26 mouse cellular contexts compared by ENCODE assay signal in genomic region chr17:62962292-62962618, GRCm38 (mm10).
DNase-seq lines count a peak whose midpoint lies in the region; ATAC-seq and TF ChIP-seq lines count a peak whose summit lies in the region.
"Had no signal": no experiment of that assay in that cellular context is flagged by ENCODE, and none has a peak within 500 bp of the region (broad histone marks: within the 10 kb centered on the region; RNA-seq: fewer than 3 reads in every experiment).

No protein-coding gene starts in this region.

- WGBS in embryonic facial prominence, embryonic 12.5 days, result 36% methylated on average over 3 of the region's 3 CpGs
- 89% methylated on average over 3 of the region's 3 CpGs for WGBS in limb, embryonic 10.5 days

- H3K4me1 ChIP-seq in embryonic facial prominence, embryonic 12.5 days, result peaks cover 30% of the 10 kb centered on the region
- peaks cover 37% of the 10 kb centered on the region for H3K4me1 ChIP-seq in limb, embryonic 10.5 days
- H3K4me1 ChIP-seq: liver, embryonic 15.5 days had no signal

- H3K27me3 ChIP-seq in embryonic facial prominence, embryonic 12.5 days, result no peaks in the 10 kb centered on the region
- H3K27me3 ChIP-seq in limb, embryonic 10.5 days (ENCODE audit: low read depth, poor library complexity, severe bottlenecking), result no peaks in the 10 kb centered on the region
- H3K27me3 ChIP-seq: forebrain, embryonic 12.5 days; heart, embryonic 13.5 days; liver, embryonic 15.5 days; neural tube, embryonic 15.5 days; Patski; stomach, embryonic 15.5 days had no signal

- no peak for ATAC-seq in embryonic facial prominence, embryonic 12.5 days (ENCODE audit: insufficient number of reproducible peaks, insufficient read depth, low FRiP score, low TSS enrichment)
- ATAC-seq: intestine, postnatal 0 days; Patski had no signal

- TF ChIP-seq CTCF in gastrocnemius, adult 2 months (IDR thresholded peaks at IDR 0.05), result no peak

- H3K27ac ChIP-seq in gastrocnemius, adult 2 months, result no peak overlapping the region
- H3K27ac ChIP-seq in embryonic facial prominence, embryonic 12.5 days, result peak overlapping the region; percentile 64
- H3K27ac ChIP-seq in limb, embryonic 10.5 days, result peak overlapping the region; percentile 76; the same call in 1 of the 2 replicates
- H3K27ac ChIP-seq: forebrain, embryonic 12.5 days; heart, embryonic 13.5 days; hindbrain, embryonic 14.5 days; liver, embryonic 15.5 days; macrophage; neural tube, embryonic 15.5 days; stomach, embryonic 15.5 days had no signal

- intact Hi-C loops in gastrocnemius, adult 2 months (cut with DNase I), result no loop called here
- intact Hi-C loops in gastrocnemius, postnatal 36 days (cut with DNase I), result no loop called here

- H3K36me3 ChIP-seq in embryonic facial prominence, embryonic 12.5 days, result no peaks in the 10 kb centered on the region
- H3K36me3 ChIP-seq in limb, embryonic 10.5 days, result no peaks in the 10 kb centered on the region
- H3K36me3 ChIP-seq: forebrain, embryonic 12.5 days; G1E; heart, embryonic 13.5 days; liver, embryonic 15.5 days; neural tube, embryonic 15.5 days; stomach, embryonic 15.5 days had no signal

- no peaks in the 10 kb centered on the region for H3K9me3 ChIP-seq in embryonic facial prominence, embryonic 12.5 days
- no peaks in the 10 kb centered on the region for H3K9me3 ChIP-seq in limb, embryonic 10.5 days (replicated peaks)
- H3K9me3 ChIP-seq: forebrain, embryonic 12.5 days; G1E; heart, embryonic 13.5 days; liver, embryonic 15.5 days; neural tube, embryonic 15.5 days; stomach, embryonic 15.5 days had no signal

- H3K4me3 ChIP-seq in gastrocnemius, adult 2 months, result peak overlapping the region; percentile 35
- no peak overlapping the region for H3K4me3 ChIP-seq in embryonic facial prominence, embryonic 12.5 days
- no peak overlapping the region for H3K4me3 ChIP-seq in limb, embryonic 10.5 days
- H3K4me3 ChIP-seq: erythroblast, embryonic 14.5 days; forebrain, embryonic 12.5 days; heart, embryonic 13.5 days; liver, embryonic 15.5 days; neural tube, embryonic 15.5 days; stomach, embryonic 15.5 days had no signal

- no peak overlapping the region for H3K9ac ChIP-seq in embryonic facial prominence, embryonic 12.5 days
- H3K9ac ChIP-seq: forebrain, embryonic 12.5 days; heart, embryonic 13.5 days; hindbrain, embryonic 14.5 days; liver, embryonic 15.5 days; neural tube, embryonic 15.5 days; stomach, embryonic 15.5 days had no signal

- peak overlapping the region; percentile 32 for H3K4me2 ChIP-seq in embryonic facial prominence, embryonic 12.5 days (replicated peaks)
- H3K4me2 ChIP-seq: forebrain, embryonic 12.5 days; heart, embryonic 13.5 days; hindbrain, embryonic 14.5 days; liver, embryonic 15.5 days; neural tube, embryonic 15.5 days had no signal

- no peak for DNase-seq in gastrocnemius, adult 2 months
- DNase-seq in gastrocnemius, postnatal 36 days, result no peak
- DNase-seq in limb, embryonic 10.5 days (ENCODE audit: low spot score), result no peak
- no peak for DNase-seq in urinary bladder, adult 18-20 months (ENCODE audit: low spot score in 2 of 2)
- DNase-seq in retina, postnatal 1 day, result no peak
- DNase-seq in layer of hippocampus, postnatal 10 days (ENCODE audit: low spot score in 2 of 2), result no peak
- DNase-seq: cerebellum, adult 9-10 months; cerebellum, postnatal 36 days; embryo, embryonic 11 days; heart, postnatal 10 days; layer of hippocampus, adult 9-11 months; midbrain, embryonic 14.5 days; right cerebral cortex, postnatal 25 days; thymus, postnatal 14 days had no signal
